Mouse (Mus musculus) thymus, postnatal 10 days (tissue): ENCODE measurements around the gene Parvg.
A peak's percentile ranks its signal among the peaks of the same experiment; 100 is the strongest.
"Not testable (repeated sequence)": the region's sequence is repeated elsewhere in the genome, so short reads cannot be mapped to it uniquely, and the experiment has no call there.

Source experiments
- DNase-seq, 2 experiments: peaks; one replicate each; pipeline ENCODE4 v3.0.0; 2021; ENCODE audit warnings: low spot score in 2 of 2

The Parvg gene

GRCm38 (mm10) chr15:84323966-84324869, at the start of gene Parvg:
TSS of gene Parvg (plus strand) at chr15:84324026.
- DNase-seq: peak; percentile 64 to 69

- DNase-seq: no peak
Observed at GRCm38 (mm10) chr15:84276066-84276465, 47.8 kb upstream of the Parvg start.

GRCm38 (mm10) chr15:84278091-84278490, 45.7 kb upstream of the Parvg start:
- no peak for DNase-seq

GRCm38 (mm10) chr15:84278656-84279055, 45.2 kb upstream of the Parvg start:
- DNase-seq: no peak

- no peak for DNase-seq
Observed at GRCm38 (mm10) chr15:84280309-84280708, 43.5 kb upstream of the Parvg start.

- no peak for DNase-seq
Observed at GRCm38 (mm10) chr15:84280712-84281347, 43.0 kb upstream of the Parvg start.

- DNase-seq: no peak
Observed at GRCm38 (mm10) chr15:84282206-84283085, 41.4 kb upstream of the Parvg start.

- DNase-seq: peak; percentile 38 to 71
Observed at GRCm38 (mm10) chr15:84284059-84284458, 39.8 kb upstream of the Parvg start.

- no peak for DNase-seq
Observed at GRCm38 (mm10) chr15:84285453-84285852, 38.4 kb upstream of the Parvg start.

- DNase-seq: not testable (repeated sequence)
Observed at GRCm38 (mm10) chr15:84288953-84289352, 34.9 kb upstream of the Parvg start.

- no peak for DNase-seq
Observed at GRCm38 (mm10) chr15:84291097-84291496, 32.7 kb upstream of the Parvg start.

- no peak for DNase-seq
Observed at GRCm38 (mm10) chr15:84293590-84293989, 30.2 kb upstream of the Parvg start.

- no peak for DNase-seq
Observed at GRCm38 (mm10) chr15:84294391-84294790, 29.4 kb upstream of the Parvg start.

- no peak for DNase-seq
Observed at GRCm38 (mm10) chr15:84295225-84295624, 28.6 kb upstream of the Parvg start.

- DNase-seq: no peak
Observed at GRCm38 (mm10) chr15:84297454-84297853, 26.4 kb upstream of the Parvg start.

GRCm38 (mm10) chr15:84298804-84299370, 24.9 kb upstream of the Parvg start:
- DNase-seq: no peak

- no peak for DNase-seq
Observed at GRCm38 (mm10) chr15:84299662-84300333, 24.0 kb upstream of the Parvg start.

- DNase-seq: no peak
Observed at GRCm38 (mm10) chr15:84300591-84300990, 23.2 kb upstream of the Parvg start.

GRCm38 (mm10) chr15:84301026-84301425, 22.8 kb upstream of the Parvg start:
- DNase-seq: no peak

- no peak for DNase-seq
Observed at GRCm38 (mm10) chr15:84301641-84302420, 22.0 kb upstream of the Parvg start.
